Mouse (Mus musculus) urinary bladder, adult 18-20 months (tissue): ENCODE results near the gene Hsdl1.

ENCODE experiments used
- DNase-seq, 2 experiments: peaks; one replicate each; pipeline ENCODE4 v3.0.0; 2022; ENCODE audit warnings: low spot score in 2 of 2, mixed read lengths in 2 of 2

Hsdl1 gene

GRCm38 (mm10) chr8:119574437-119575365 lies at the start of gene Hsdl1, which contains the start of gene Dnaaf1:
Gene Hsdl1, minus strand, starts transcription at chr8:119575183.
Gene Dnaaf1, plus strand, starts transcription at chr8:119575235.
- DNase-seq = peak; percentile 92 to 98

GRCm38 (mm10) chr8:119623744-119624143 lies 48.8 kb upstream of the Hsdl1 start:
- DNase-seq = no peak

GRCm38 (mm10) chr8:119623061-119623460 lies 48.1 kb upstream of the Hsdl1 start:
- no peak for DNase-seq

- no peak for DNase-seq
Observed at GRCm38 (mm10) chr8:119622555-119622954, 47.6 kb upstream of the Hsdl1 start.

GRCm38 (mm10) chr8:119620848-119621465 lies 46.0 kb upstream of the Hsdl1 start:
- DNase-seq = no peak

- no peak for DNase-seq
Observed at GRCm38 (mm10) chr8:119620116-119620840, 45.3 kb upstream of the Hsdl1 start.

GRCm38 (mm10) chr8:119618887-119619286 lies 43.9 kb upstream of the Hsdl1 start:
- no peak for DNase-seq

GRCm38 (mm10) chr8:119617586-119617985 lies 42.6 kb upstream of the Hsdl1 start:
- DNase-seq = no peak

GRCm38 (mm10) chr8:119616811-119617210 lies 41.8 kb upstream of the Hsdl1 start:
- no peak for DNase-seq

- no peak for DNase-seq
Observed at GRCm38 (mm10) chr8:119616358-119616757, 41.4 kb upstream of the Hsdl1 start.

- DNase-seq = no peak
Observed at GRCm38 (mm10) chr8:119615096-119615495, 40.1 kb upstream of the Hsdl1 start.

GRCm38 (mm10) chr8:119612471-119612870 lies 37.5 kb upstream of the Hsdl1 start, which contains the start of gene Adad2:
Gene Adad2, plus strand, starts transcription at chr8:119612747.
- no peak for DNase-seq

GRCm38 (mm10) chr8:119606224-119606623 lies 31.2 kb upstream of the Hsdl1 start:
- no peak for DNase-seq

- peak; percentile 87 to 91 for DNase-seq
Observed at GRCm38 (mm10) chr8:119604996-119605395, 30.0 kb upstream of the Hsdl1 start, which contains the start of gene Taf1c. Gene Taf1c, minus strand, starts transcription at chr8:119605222.

- DNase-seq = no peak
Observed at GRCm38 (mm10) chr8:119604398-119604803, 29.4 kb upstream of the Hsdl1 start.

GRCm38 (mm10) chr8:119603771-119604170 lies 28.8 kb upstream of the Hsdl1 start:
- DNase-seq = no peak

- DNase-seq = no peak
Observed at GRCm38 (mm10) chr8:119591456-119591855, 16.5 kb upstream of the Hsdl1 start.

- DNase-seq = no peak
Observed at GRCm38 (mm10) chr8:119590348-119590747, 15.4 kb upstream of the Hsdl1 start.

GRCm38 (mm10) chr8:119588844-119589243 lies 13.9 kb upstream of the Hsdl1 start:
- no peak for DNase-seq

GRCm38 (mm10) chr8:119588321-119588720 lies 13.3 kb upstream of the Hsdl1 start:
- no peak for DNase-seq

GRCm38 (mm10) chr8:119585901-119586300 lies 10.9 kb upstream of the Hsdl1 start:
- no peak for DNase-seq
